Mouse (Mus musculus) kidney, embryonic 14.5 days (tissue): ENCODE measurements around the gene Snrpf. TPM values are rescaled to one million over a fixed set of nuclear protein-coding genes. Genes with fewer than 3 reads are reported as not detected.

ENCODE experiments used
- polyA plus RNA-seq: library from polyadenylated mRNA; unstranded; fragments of >200 nt; fragmentation: Nextera tagmentation; extraction: Ambion mirVana; gene quantifications from 2 replicates; pipeline ENCODE4 v1.2.1, GENCODE M21; 2014

Snrpf gene
- polyA plus RNA-seq, 1 experiment from 2014 or later, result 166 TPM

Other genes starting within 250 kb of the Snrpf start
- 146 and 179 TPM in 2 replicates for gene Lta4h, start 136.3 kb downstream of the Snrpf start, polyA plus RNA-seq
- gene Hal, start 100.9 kb downstream of the Snrpf start, polyA plus RNA-seq, result not detected in 2 replicates
- gene Amdhd1, start 49.7 kb downstream of the Snrpf start, polyA plus RNA-seq, result 0.33 and 0.76 TPM in 2 replicates
- gene Ccdc38, start 49.1 kb downstream of the Snrpf start, polyA plus RNA-seq, result 0.28 and 0.49 TPM in 2 replicates
- gene Ntn4, start 51.0 kb upstream of the Snrpf start, polyA plus RNA-seq, result 0.59 and 1.3 TPM in 2 replicates
- gene Usp44, start 241.8 kb upstream of the Snrpf start, polyA plus RNA-seq, result 1.1 and 1.4 TPM in 2 replicates